Mouse (Mus musculus) lung, postnatal 4 days (tissue): ENCODE data around the gene Camk2b.

Experiments used
- DNase-seq, 2 experiments: peaks; one replicate each; pipeline ENCODE4 v3.0.0; 2021

Gene Camk2b

DNA sequence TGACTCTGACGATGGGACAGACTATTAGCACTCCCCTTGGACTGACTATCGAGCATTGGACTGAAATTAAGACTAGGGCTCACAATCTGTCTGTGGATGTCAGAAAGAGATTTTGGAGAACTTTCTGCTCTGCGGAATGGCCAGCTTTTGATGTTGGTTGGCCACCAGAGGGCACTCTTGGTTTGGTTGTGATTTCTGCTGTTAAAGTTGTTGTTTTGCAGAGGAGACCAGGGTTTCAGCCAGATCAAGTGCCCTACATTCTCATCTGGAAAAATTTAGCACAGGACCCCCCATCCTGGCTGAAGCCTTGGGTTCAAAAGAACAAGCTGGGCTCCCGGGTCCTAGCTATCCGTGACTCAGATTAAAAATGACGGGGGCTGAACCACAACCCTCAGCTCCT, 134.2 kb downstream of the Camk2b start:
- peak in 1 of 2 experiments; percentile 44 for DNase-seq

DNA sequence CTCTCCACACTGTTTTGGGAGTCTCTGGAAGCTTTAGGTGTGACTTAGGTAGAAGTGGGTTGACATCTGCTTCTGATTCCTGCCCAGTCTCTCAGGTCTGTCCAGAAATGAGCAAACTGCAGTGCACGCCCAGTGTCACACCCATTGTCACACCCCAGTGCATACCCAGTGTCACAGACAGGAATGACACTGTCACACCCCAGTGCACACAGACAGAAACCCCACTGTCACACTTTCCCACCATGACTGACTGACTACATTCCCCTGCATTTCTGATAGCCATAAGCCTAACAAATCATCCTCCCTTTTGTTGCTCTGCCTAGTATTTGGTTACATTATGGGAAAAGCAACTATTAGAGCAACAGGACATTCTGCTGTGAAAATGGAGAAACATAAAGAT, 135.6 kb downstream of the Camk2b start:
- no peak for DNase-seq

DNA sequence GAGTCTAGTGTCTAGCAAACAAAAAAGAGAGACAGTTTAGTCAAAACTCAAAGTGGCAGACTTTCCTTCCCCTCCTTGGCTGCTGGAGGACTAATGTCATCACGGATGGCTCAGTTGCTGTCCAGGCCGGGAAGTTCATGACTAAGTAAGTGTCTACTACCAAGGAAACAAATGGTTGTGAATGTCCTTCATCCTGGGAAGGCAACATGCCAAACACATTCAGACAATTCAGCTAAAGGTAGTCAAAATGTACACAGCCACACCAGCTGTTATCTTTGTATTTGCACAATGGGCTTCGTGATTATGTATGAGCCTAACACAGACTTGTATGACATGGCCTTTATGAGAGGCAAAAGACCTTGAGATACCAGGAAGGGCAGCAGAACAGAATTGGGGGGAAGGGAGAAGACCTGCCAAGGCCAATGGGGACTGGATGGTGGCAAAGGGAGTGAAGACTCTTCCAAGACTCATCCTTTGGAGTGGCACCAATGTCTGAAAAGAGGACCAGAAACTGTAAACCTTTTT, 139.4 kb downstream of the Camk2b start:
- DNase-seq: no peak

DNA sequence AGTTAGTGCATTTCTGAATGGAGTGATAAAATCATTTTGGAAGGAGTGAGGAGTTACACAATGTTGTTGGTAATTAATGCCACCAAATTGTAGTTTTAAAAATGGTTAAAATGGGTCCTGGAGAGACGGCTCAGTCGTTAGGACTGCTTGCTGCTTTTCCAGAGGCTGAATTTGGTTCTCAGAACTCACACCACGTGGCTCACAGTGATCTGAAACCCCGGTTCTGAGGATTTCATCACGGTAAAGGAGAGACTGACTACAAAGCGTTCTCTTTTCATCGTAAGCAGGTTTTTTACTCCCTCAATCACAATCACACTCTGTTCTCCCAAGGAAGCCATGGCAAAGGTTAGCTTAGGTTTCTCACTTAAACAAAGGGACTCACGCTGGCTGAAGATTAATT, 141.5 kb downstream of the Camk2b start:
- no peak for DNase-seq

DNA sequence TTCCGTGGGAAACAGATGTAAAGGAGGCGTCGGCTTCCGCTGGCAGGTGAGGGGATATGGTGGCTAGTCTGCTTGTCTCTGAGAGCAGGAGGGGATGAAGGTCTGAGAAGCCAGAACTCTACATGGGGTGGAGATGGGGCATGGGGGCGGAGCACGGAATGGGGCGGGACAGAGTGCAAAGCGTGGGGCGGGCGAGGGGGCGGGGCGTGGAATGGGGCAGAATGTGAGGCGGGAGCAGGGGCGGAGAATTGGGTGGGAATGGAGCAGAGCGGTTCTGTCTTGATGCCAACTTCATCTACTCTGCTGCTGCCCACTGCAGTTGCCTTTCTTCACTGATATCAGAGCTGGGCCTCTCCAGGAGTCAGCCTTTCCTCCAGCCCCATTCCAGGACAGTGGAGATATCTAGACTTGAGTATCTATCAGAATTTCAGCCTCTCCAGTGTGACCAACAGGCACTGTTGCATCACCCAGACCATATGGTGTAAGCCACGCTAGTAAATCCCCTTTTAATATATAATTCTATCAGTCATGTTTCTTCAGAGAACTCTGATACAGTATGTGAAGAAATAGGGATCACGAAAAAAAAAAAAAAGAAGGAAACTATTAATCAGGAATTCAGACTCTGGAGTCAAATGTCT, 145.7 kb downstream of the Camk2b start:
- DNase-seq: peak; percentile 29 to 37
